21 mouse cellular contexts compared by ENCODE assay signal in the genomic region with DNA sequence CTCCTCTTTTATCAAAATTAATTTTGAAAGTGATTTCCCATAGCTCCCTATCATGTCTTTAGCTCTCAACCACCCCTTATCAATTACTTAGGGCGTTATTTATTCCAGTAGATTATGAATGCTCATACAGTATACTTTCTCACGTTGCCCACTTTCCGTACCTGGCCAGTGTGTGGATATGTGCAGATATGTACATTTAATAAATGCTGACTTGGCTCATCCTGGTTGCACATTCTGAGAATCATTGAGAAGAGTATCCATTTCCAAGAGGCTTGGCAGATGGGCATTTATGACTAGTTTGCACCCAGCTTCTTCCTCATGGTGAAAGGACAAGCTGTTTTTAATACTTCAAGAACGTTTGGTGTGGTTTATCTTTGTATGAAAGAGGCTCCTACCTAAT. TPM values are rescaled to one million over a fixed set of nuclear protein-coding genes. Genes with fewer than 3 reads are reported as not detected.
A peak's percentile ranks its signal among the peaks of the same experiment; 100 is the strongest.
DNase-seq lines count a peak whose midpoint lies in the region; ATAC-seq and TF ChIP-seq lines count a peak whose summit lies in the region.
"Had no signal": no experiment of that assay in that cellular context is flagged by ENCODE, and none has a peak within 500 bp of the region (broad histone marks: within the 10 kb centered on the region; RNA-seq: fewer than 3 reads in every experiment).

No protein-coding gene starts in this region.

- TF ChIP-seq POLR2A in CH12.LX (IDR thresholded peaks at IDR 0.05; ENCODE audit: low read depth, low read length): no peak

- peaks cover 5% of the 10 kb centered on the region; the same call in 1 of the 2 replicates for H3K36me3 ChIP-seq in midbrain, embryonic 11.5 days (ENCODE audit: control insufficient read depth, insufficient read depth, low read length)
- H3K36me3 ChIP-seq in midbrain, embryonic 14.5 days (ENCODE audit: control insufficient read depth, insufficient read depth, low read length): peaks cover 45% of the 10 kb centered on the region
- H3K36me3 ChIP-seq in CH12.LX (replicated peaks in 1 of 2; ENCODE audit: control insufficient read depth in 1 of 2, insufficient read depth in 1 of 2, low read length in 1 of 2): peaks cover 26 to 48% of the 10 kb centered on the region in 2 experiments
- H3K36me3 ChIP-seq in kidney, embryonic 16.5 days (ENCODE audit: insufficient read depth, low read length): peaks cover 26% of the 10 kb centered on the region

- H3K4me1 ChIP-seq in midbrain, embryonic 11.5 days (ENCODE audit: control insufficient read depth, insufficient read depth, low read length): no peaks in the 10 kb centered on the region
- no peaks in the 10 kb centered on the region for H3K4me1 ChIP-seq in midbrain, embryonic 14.5 days (ENCODE audit: control insufficient read depth, insufficient read depth, low read length)
- peaks cover 0 to 5% of the 10 kb centered on the region in 2 experiments; a peak in 1 of 4 replicates for H3K4me1 ChIP-seq in CH12.LX (ENCODE audit: control insufficient read depth in 1 of 2, insufficient read depth in 2 of 2)
- no peaks in the 10 kb centered on the region for H3K4me1 ChIP-seq in kidney, embryonic 16.5 days (ENCODE audit: insufficient read depth, low read length)

- peak; percentile 35 for DNase-seq in heart, adult 11 months
- DNase-seq in heart, postnatal 14 days: no peak
- DNase-seq in midbrain, embryonic 11.5 days (ENCODE audit: low spot score, missing footprints): peak; percentile 65
- DNase-seq in midbrain, embryonic 14.5 days: no peak
- no peak for DNase-seq in CH12.LX (ENCODE audit: extremely low read depth)
- DNase-seq: adrenal gland, adult 2 months; adrenal gland, adult 8-10 months; adrenal gland, postnatal 10 days; adrenal gland, postnatal 14 days; adrenal gland, postnatal 25 days; adrenal gland, postnatal 36 days; B cell, adult 2 months; cerebellum, adult 11 months; cerebellum, adult 11-12 months; cerebellum, adult 18-20 months; cerebellum, adult 2 months had no signal

- TF ChIP-seq EP300 in CH12.LX (IDR thresholded peaks at IDR 0.05; ENCODE audit: low read length): no peak

- H3K79me2 ChIP-seq in CH12.LX (replicated peaks; ENCODE audit: control insufficient read depth, extremely low read depth, insufficient read depth, poor library complexity, severe bottlenecking): no peaks in the 10 kb centered on the region

- intact Hi-C loops in heart, postnatal 14 days (cut with DNase I): no loop called here

- TF ChIP-seq CTCF in CH12.LX (conservative IDR thresholded peaks at IDR 0.05 in 1 of 2, IDR thresholded peaks at IDR 0.05 in 1 of 2; ENCODE audit: low read depth in 2 of 2, low read length in 2 of 2): no peak

- dilution Hi-C loops in CH12.LX (cut with MboI; ENCODE audit: extremely low pct_ligation_motif_present, extremely low pct_unique_long_range_greater_than_20kb, low sequenced_read_pairs): no loop called here

- H3K27ac ChIP-seq in midbrain, embryonic 11.5 days (ENCODE audit: low read depth, low read length): no peak overlapping the region
- no peak overlapping the region for H3K27ac ChIP-seq in midbrain, embryonic 14.5 days (replicated peaks; ENCODE audit: low read depth, low read length)
- H3K27ac ChIP-seq in CH12.LX (ENCODE audit: insufficient read depth, low read depth): no peak overlapping the region
- H3K27ac ChIP-seq in kidney, embryonic 16.5 days (ENCODE audit: low read length): no peak overlapping the region

- H3K9ac ChIP-seq in midbrain, embryonic 11.5 days (ENCODE audit: low read length): no peak overlapping the region
- H3K9ac ChIP-seq in midbrain, embryonic 14.5 days (replicated peaks; ENCODE audit: low read length): no peak overlapping the region
- no peak overlapping the region for H3K9ac ChIP-seq in CH12.LX (ENCODE audit: insufficient read depth, low read depth)
- no peak overlapping the region for H3K9ac ChIP-seq in kidney, embryonic 16.5 days (replicated peaks; ENCODE audit: low read length)

- H3K27me3 ChIP-seq in midbrain, embryonic 11.5 days (ENCODE audit: control insufficient read depth, insufficient read depth, low read length): no peaks in the 10 kb centered on the region
- H3K27me3 ChIP-seq in midbrain, embryonic 14.5 days (ENCODE audit: control insufficient read depth, insufficient read depth, low read length): no peaks in the 10 kb centered on the region
- H3K27me3 ChIP-seq in CH12.LX (replicated peaks): no peaks in the 10 kb centered on the region
- no peaks in the 10 kb centered on the region for H3K27me3 ChIP-seq in kidney, embryonic 16.5 days (ENCODE audit: insufficient read depth, low read length)

- ATAC-seq in midbrain, embryonic 11.5 days (ENCODE audit: low FRiP score): no peak
- no peak for ATAC-seq in midbrain, embryonic 14.5 days (ENCODE audit: low FRiP score, low TSS enrichment)
- no peak for ATAC-seq in kidney, embryonic 16.5 days (ENCODE audit: low FRiP score, low TSS enrichment)
- ATAC-seq: activated CD4-positive, CD25-positive, alpha-beta regulatory T cell, adult 4 months; CD4-positive, CD25-positive, alpha-beta regulatory T cell, adult 4 months; Patski had no signal

- H3K4me2 ChIP-seq in midbrain, embryonic 11.5 days: no peak overlapping the region
- H3K4me2 ChIP-seq in midbrain, embryonic 14.5 days (ENCODE audit: low read length): no peak overlapping the region
- no peak overlapping the region for H3K4me2 ChIP-seq in CH12.LX (ENCODE audit: insufficient read depth, low read depth, poor library complexity, severe bottlenecking)
- no peak overlapping the region for H3K4me2 ChIP-seq in kidney, embryonic 16.5 days (replicated peaks; ENCODE audit: low read depth, low read length)

- 93% methylated on average over 4 of the region's 4 CpGs for WGBS in midbrain, embryonic 11.5 days
- WGBS in midbrain, embryonic 14.5 days: 90% methylated on average over 4 of the region's 4 CpGs
- 95% methylated on average over 4 of the region's 4 CpGs for WGBS in kidney, embryonic 16.5 days

- no peak for TF ChIP-seq RAD21 in CH12.LX (IDR thresholded peaks at IDR 0.05; ENCODE audit: low read depth, low read length)

- in situ Hi-C loops in CH12.LX (cut with MboI; ENCODE audit: low pct_ligation_motif_present, low pct_unique_long_range_greater_than_20kb, low sequenced_read_pairs): no loop called here

- H3K9me3 ChIP-seq in midbrain, embryonic 11.5 days (ENCODE audit: control insufficient read depth, low read length): no peaks in the 10 kb centered on the region
- no peaks in the 10 kb centered on the region for H3K9me3 ChIP-seq in midbrain, embryonic 14.5 days (ENCODE audit: control insufficient read depth, low read length)
- H3K9me3 ChIP-seq in CH12.LX (replicated peaks; ENCODE audit: low read length): peaks cover 3% of the 10 kb centered on the region
- H3K9me3 ChIP-seq in kidney, embryonic 16.5 days (ENCODE audit: low read length): no peaks in the 10 kb centered on the region
- H3K9me3 ChIP-seq: G1E had no signal

- H3K4me3 ChIP-seq in midbrain, embryonic 11.5 days (ENCODE audit: low read depth, low read length): no peak overlapping the region
- H3K4me3 ChIP-seq in midbrain, embryonic 14.5 days (replicated peaks; ENCODE audit: low read depth, low read length): no peak overlapping the region
- H3K4me3 ChIP-seq in CH12.LX (replicated peaks in 1 of 3; ENCODE audit: low read depth in 2 of 3, low read length in 2 of 3, poor library complexity in 1 of 3): no peak overlapping the region
- H3K4me3 ChIP-seq in kidney, embryonic 16.5 days (ENCODE audit: low read length): no peak overlapping the region

TF ChIP-seq in CH12.LX, 34 proteins besides CTCF, POLR2A, EP300 and RAD21:
- no peak for TF ChIP-seq SIN3A (IDR thresholded peaks at IDR 0.05; ENCODE audit: low read length)
- no peak for TF ChIP-seq POLR2AphosphoS2 (IDR thresholded peaks at IDR 0.05; ENCODE audit: low read depth, low read length)
- TF ChIP-seq MEF2A (IDR thresholded peaks at IDR 0.05; ENCODE audit: borderline replicate concordance, low read depth, low read length): no peak
- TF ChIP-seq CHD2 (IDR thresholded peaks at IDR 0.05; ENCODE audit: low read length): no peak
- no peak for TF ChIP-seq NELFE (IDR thresholded peaks at IDR 0.05; ENCODE audit: low read depth, low read length)
- TF ChIP-seq MAFK (IDR thresholded peaks at IDR 0.05; ENCODE audit: insufficient replicate concordance, low read length): peak; percentile 55; the same call in 1 of the 2 replicates
TF ChIP-seq in CH12.LX: peak in this region for 1.

RNA-seq across cellular contexts. Expression of gene Gstcd, which starts 18.0 kb away (rescaled TPM):
- total RNA-seq in heart, postnatal 14 days (2021): 1 to 10 TPM; 3.3 to 3.4 TPM
- polyA plus RNA-seq in midbrain, embryonic 11.5 days (2014; fragmentation: Nextera tagmentation; extraction: Ambion mirVana): 9.5 and 11.7 TPM in 2 replicates
- polyA plus RNA-seq in midbrain, embryonic 14.5 days (2014; fragmentation: Nextera tagmentation; extraction: Ambion mirVana): 4.9 and 6.0 TPM in 2 replicates
- 33.3 and 33.6 TPM in 2 replicates for total RNA-seq in CH12.LX (2012; rRNA removed)
- total RNA-seq in CH12.LX (2014; rRNA removed): 67.2 and 72.5 TPM in 2 replicates
- polyA plus RNA-seq in CH12.LX (2012; ENCODE audit: insufficient read length, low read depth): 44.6 and 45.1 TPM in 2 replicates
- 6.6 and 7.1 TPM in 2 replicates for polyA plus RNA-seq in kidney, embryonic 16.5 days (2015; fragmentation: Nextera tagmentation; extraction: Ambion mirVana)

RNA-seq across cellular contexts. Expression of gene Ints12, which starts 18.2 kb away (rescaled TPM):
- 1 to 10 TPM; 9.0 to 9.7 TPM for total RNA-seq in heart, postnatal 14 days (2021)
- polyA plus RNA-seq in midbrain, embryonic 11.5 days (2014; fragmentation: Nextera tagmentation; extraction: Ambion mirVana): 28.4 and 30.1 TPM in 2 replicates
- 17.9 and 21.4 TPM in 2 replicates for polyA plus RNA-seq in midbrain, embryonic 14.5 days (2014; fragmentation: Nextera tagmentation; extraction: Ambion mirVana)
- 21.5 and 23.8 TPM in 2 replicates for total RNA-seq in CH12.LX (2012; rRNA removed)
- total RNA-seq in CH12.LX (2014; rRNA removed): 36.2 and 36.9 TPM in 2 replicates
- 37.2 and 37.9 TPM in 2 replicates for polyA plus RNA-seq in CH12.LX (2012; ENCODE audit: insufficient read length, low read depth)
- polyA plus RNA-seq in kidney, embryonic 16.5 days (2015; fragmentation: Nextera tagmentation; extraction: Ambion mirVana): 24.5 and 26.5 TPM in 2 replicates

Comparison
In these comparisons a context has a peak if more than half of its experiments do, and no peak if none do; other contexts are left out.
1. DNase-seq: peak in heart, adult 11 months (single experiment) and midbrain, embryonic 11.5 days (single experiment); none in heart, postnatal 14 days (0 of 2), midbrain, embryonic 14.5 days (single experiment) and CH12.LX (single experiment).